Mouse (Mus musculus) forebrain, embryonic 11.5 days (tissue): Measurements from ENCODE around the gene Wdr48. TPM values are rescaled to one million over a fixed set of nuclear protein-coding genes. Genes with fewer than 3 reads are reported as not detected.

Experiments used
- ATAC-seq: fragments of 200-750 bp; cut with Nextera tagmentation; replicated peaks from 2 replicates; pipeline ENCODE4 v1.8.0; 2017; ENCODE audit warnings: moderate TSS enrichment; ENCODE audit not compliant: low FRiP score
- DNase-seq: peaks from one replicate; pipeline ENCODE4 v3.0.0-alpha.2; 2017; ENCODE audit warnings: low spot score
- H3K27ac ChIP-seq: fragments of 300-500 bp; sonication (generic); 2 replicates; pipeline ENCODE4 v1.5.1; 2014; ENCODE audit warnings: low read depth, low read length
- H3K27me3 ChIP-seq: fragments of 300-500 bp; sonication (generic); 2 replicates; pipeline ENCODE4 v1.6.1; 2014; ENCODE audit warnings: mild to moderate bottlenecking, low read length, mixed read lengths; ENCODE audit not compliant: control insufficient read depth, insufficient read depth
- H3K36me3 ChIP-seq: fragments of 300-500 bp; sonication (generic); 2 replicates; pipeline ENCODE4 v1.6.1; 2014; ENCODE audit warnings: mild to moderate bottlenecking, low read length, moderate library complexity, mixed read lengths; ENCODE audit not compliant: control insufficient read depth, insufficient read depth
- H3K4me1 ChIP-seq: fragments of 300-500 bp; sonication (generic); replicated peaks from 2 replicates; pipeline ENCODE4 v1.6.1; 2014; ENCODE audit warnings: low read length, mixed read lengths; ENCODE audit not compliant: control insufficient read depth, insufficient read depth
- H3K4me2 ChIP-seq: fragments of 300-500 bp; sonication (generic); 2 replicates; pipeline ENCODE4 v1.6.1; 2014; ENCODE audit warnings: low read depth, mild to moderate bottlenecking, low read length, moderate library complexity, mixed read lengths; ENCODE audit not compliant: severe bottlenecking
- H3K4me3 ChIP-seq: fragments of 300-500 bp; sonication (generic); 2 replicates; pipeline ENCODE4 v1.5.1; 2014; ENCODE audit warnings: low read depth, low read length
- H3K9ac ChIP-seq: fragments of 300-500 bp; sonication (generic); 2 replicates; pipeline ENCODE4 v1.6.1; 2014; ENCODE audit warnings: low read length
- H3K9me3 ChIP-seq: fragments of 300-500 bp; sonication (generic); 2 replicates; pipeline ENCODE4 v1.6.1; 2016; ENCODE audit warnings: low read length, mixed read lengths; ENCODE audit not compliant: control insufficient read depth
- WGBS: fragments of 180-500 bp; shearing (Covaris S2); extraction: QIAGEN DNeasy Blood & Tissue Kit; methylation state at CpG from one replicate; pipeline ENCODE4 v1.1.7; 2014; 5-methylcytosine and 5-hydroxymethylcytosine counted together
- polyA plus RNA-seq: library from polyadenylated mRNA; unstranded; fragments of >200 nt; fragmentation: Nextera tagmentation; extraction: Ambion mirVana; gene quantifications from 2 replicates; pipeline ENCODE4 v1.2.1, GENCODE M21; 2014

The Wdr48 gene
- polyA plus RNA-seq, 1 experiment from 2014 or later = 60.7 TPM

DNA sequence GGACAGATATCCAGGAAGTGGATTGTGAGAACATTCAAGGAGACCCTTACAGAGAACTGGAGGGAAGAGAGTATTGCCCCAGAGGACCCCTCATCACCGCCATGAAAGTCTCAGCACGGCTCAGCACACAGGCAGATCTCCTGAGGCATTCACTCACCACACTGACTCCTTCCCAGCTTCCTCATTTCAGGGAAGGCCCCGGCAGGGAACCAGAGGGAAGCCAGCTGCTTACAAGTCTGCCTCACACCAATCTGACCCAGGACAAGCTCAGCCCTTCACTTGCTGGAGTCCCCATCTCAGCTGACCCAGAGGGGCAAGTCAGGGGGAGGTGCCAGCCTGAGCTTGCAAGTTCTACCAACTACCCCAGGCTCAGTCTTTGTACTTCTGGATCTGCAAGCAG, 54.1 kb downstream of the Wdr48 start:
- DNase-seq = no peak
- Histone ChIP-seq H3K27me3 (no peaks in the 10 kb centered on the region), H3K4me1 (no peaks in the 10 kb centered on the region), H3K4me2 (no peak overlapping the region), H3K4me3 (no peak overlapping the region), H3K27ac (no peak overlapping the region), H3K9ac (no peak overlapping the region), H3K36me3 (no peaks in the 10 kb centered on the region), H3K9me3 (no peaks in the 10 kb centered on the region)
- ATAC-seq = no peak
- WGBS = 63% methylated on average over 3 of the region's 3 CpGs

- Histone ChIP-seq H3K4me2 (no peak overlapping the region), H3K4me1 (no peaks in the 10 kb centered on the region), H3K36me3 (no peaks in the 10 kb centered on the region), H3K4me3 (no peak overlapping the region), H3K9ac (no peak overlapping the region), H3K27me3 (no peaks in the 10 kb centered on the region), H3K9me3 (no peaks in the 10 kb centered on the region), H3K27ac (no peak overlapping the region)
- DNase-seq (no peak), ATAC-seq (no peak)
- WGBS = 62% methylated on average over 6 of the region's 6 CpGs
These were observed 55.8 kb downstream of the Wdr48 start for GRCm38 (mm10) chr9:119950434-119950833.

DNA sequence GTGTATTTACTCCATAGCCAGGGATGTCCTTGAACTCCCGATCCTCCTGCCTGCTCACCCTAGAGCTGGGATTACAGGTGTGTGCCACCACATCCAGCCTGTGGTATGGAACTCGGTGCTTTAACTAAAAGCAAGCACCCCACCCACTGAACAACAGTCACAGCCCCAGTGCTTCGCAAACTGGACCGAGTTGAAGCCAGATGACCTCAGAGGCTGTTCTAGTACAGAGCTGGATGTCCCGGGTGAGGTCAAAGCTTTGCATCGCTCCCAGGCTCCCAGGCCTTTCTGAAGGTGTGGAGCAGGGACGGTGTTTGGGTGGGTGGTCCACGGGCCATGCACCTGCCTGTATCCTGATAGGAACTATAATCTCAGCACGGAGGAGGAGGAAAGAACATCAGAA, 56.7 kb downstream of the Wdr48 start:
- Histone ChIP-seq H3K36me3 (no peaks in the 10 kb centered on the region), H3K27me3 (no peaks in the 10 kb centered on the region), H3K9ac (no peak overlapping the region), H3K9me3 (no peaks in the 10 kb centered on the region), H3K27ac (no peak overlapping the region), H3K4me2 (no peak overlapping the region), H3K4me1 (no peaks in the 10 kb centered on the region), H3K4me3 (no peak overlapping the region)
- DNase-seq = no peak
- 84% methylated on average over 9 of the region's 9 CpGs for WGBS
- no peak for ATAC-seq

DNA sequence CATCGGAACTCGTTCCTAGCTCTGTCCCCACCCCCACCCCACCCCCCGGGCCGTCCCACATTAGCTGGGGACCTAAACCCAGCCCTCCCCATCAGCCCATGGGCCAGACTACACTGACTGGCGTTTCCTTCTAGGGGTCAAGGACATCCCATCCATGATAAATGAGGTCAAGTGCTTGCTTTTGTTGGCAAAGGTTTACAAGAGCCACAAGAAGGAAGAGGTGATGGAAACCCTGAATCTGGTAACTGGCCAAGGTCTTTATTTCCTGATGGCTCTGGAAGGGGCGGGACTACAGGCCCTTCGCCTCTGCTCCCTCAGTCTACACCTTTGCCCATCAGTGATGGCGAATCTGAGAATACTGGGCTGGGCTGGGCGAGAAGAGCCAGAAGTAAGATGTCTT, 64.2 kb downstream of the Wdr48 start:
- no peak overlapping the region for H3K9ac ChIP-seq
- ATAC-seq = no peak
- no peaks in the 10 kb centered on the region for H3K9me3 ChIP-seq
- no peak overlapping the region for H3K4me2 ChIP-seq
- H3K27me3 ChIP-seq = no peaks in the 10 kb centered on the region
- H3K4me1 ChIP-seq = no peaks in the 10 kb centered on the region
- no peak overlapping the region for H3K4me3 ChIP-seq
- DNase-seq = no peak
- 84% methylated on average over 9 of the region's 9 CpGs for WGBS
- no peak overlapping the region for H3K27ac ChIP-seq
- H3K36me3 ChIP-seq = no peaks in the 10 kb centered on the region

DNA sequence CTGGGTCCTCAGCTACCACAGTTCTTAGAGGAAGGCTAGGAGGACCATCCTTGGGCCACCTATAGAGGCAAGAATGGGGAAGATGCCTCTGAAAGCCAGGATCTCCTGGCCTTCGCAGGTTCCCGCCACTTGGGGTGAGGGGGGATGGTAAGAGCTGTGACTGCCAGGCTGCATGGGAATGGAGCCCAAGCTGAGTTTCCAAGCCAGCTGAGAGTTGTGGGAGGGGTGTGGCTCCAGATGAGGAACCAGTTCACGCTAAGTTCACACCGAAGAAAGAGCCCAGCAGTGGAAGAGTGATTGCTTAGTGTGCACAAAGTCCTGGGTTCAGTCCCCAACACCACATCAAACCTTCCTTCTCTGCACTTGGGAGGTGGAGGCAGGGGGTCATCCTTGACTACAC, 67.5 kb downstream of the Wdr48 start:
- 73% methylated on average over 4 of the region's 4 CpGs for WGBS
- Histone ChIP-seq H3K4me3 (no peak overlapping the region), H3K27me3 (no peaks in the 10 kb centered on the region), H3K4me2 (no peak overlapping the region), H3K27ac (no peak overlapping the region), H3K9ac (no peak overlapping the region), H3K4me1 (no peaks in the 10 kb centered on the region), H3K9me3 (no peaks in the 10 kb centered on the region), H3K36me3 (no peaks in the 10 kb centered on the region)
- DNase-seq (no peak), ATAC-seq (no peak)

- peak; percentile 71 for ATAC-seq
These were observed 68.4 kb downstream of the Wdr48 start for GRCm38 (mm10) chr9:119962987-119963667.

GRCm38 (mm10) chr9:119964206-119964605, 69.5 kb downstream of the Wdr48 start:
- Histone ChIP-seq H3K9ac (no peak overlapping the region), H3K4me2 (no peak overlapping the region), H3K9me3 (no peaks in the 10 kb centered on the region), H3K27ac (no peak overlapping the region), H3K4me1 (no peaks in the 10 kb centered on the region), H3K36me3 (no peaks in the 10 kb centered on the region), H3K27me3 (no peaks in the 10 kb centered on the region), H3K4me3 (no peak overlapping the region)
- no peak for DNase-seq
- WGBS = 92% methylated on average over 3 of the region's 3 CpGs
- ATAC-seq = no peak

More at GRCm38 (mm10) chr9:119962987-119963667, 68.4 kb downstream of the Wdr48 start:
- H3K9ac ChIP-seq = peak overlapping the region; percentile 21
- no peak overlapping the region for H3K4me2 ChIP-seq
- H3K4me3 ChIP-seq = no peak overlapping the region
- H3K9me3 ChIP-seq = no peaks in the 10 kb centered on the region
- H3K27me3 ChIP-seq = no peaks in the 10 kb centered on the region
- no peaks in the 10 kb centered on the region for H3K4me1 ChIP-seq
- H3K36me3 ChIP-seq = no peaks in the 10 kb centered on the region
- 10% methylated on average over 21 of the region's 21 CpGs for WGBS
- peak; percentile 87 for DNase-seq
- H3K27ac ChIP-seq = no peak overlapping the region

GRCm38 (mm10) chr9:119965186-119965585, 70.5 kb downstream of the Wdr48 start:
- 87% methylated on average over 3 of the region's 3 CpGs for WGBS
- ATAC-seq = no peak
- no peak for DNase-seq

GRCm38 (mm10) chr9:119966221-119966910, 71.7 kb downstream of the Wdr48 start:
- Histone ChIP-seq H3K4me3 (no peak overlapping the region), H3K27ac (no peak overlapping the region), H3K9ac (no peak overlapping the region), H3K4me1 (no peaks in the 10 kb centered on the region), H3K4me2 (no peak overlapping the region), H3K36me3 (no peaks in the 10 kb centered on the region), H3K27me3 (no peaks in the 10 kb centered on the region), H3K9me3 (no peaks in the 10 kb centered on the region)
- 88% methylated on average over 26 of the region's 26 CpGs for WGBS
- DNase-seq = no peak
- ATAC-seq = no peak

More at GRCm38 (mm10) chr9:119965186-119965585, 70.5 kb downstream of the Wdr48 start:
- Histone ChIP-seq H3K4me3 (no peak overlapping the region), H3K9me3 (no peaks in the 10 kb centered on the region), H3K4me2 (no peak overlapping the region), H3K27me3 (no peaks in the 10 kb centered on the region), H3K9ac (no peak overlapping the region), H3K36me3 (no peaks in the 10 kb centered on the region), H3K4me1 (no peaks in the 10 kb centered on the region), H3K27ac (no peak overlapping the region)
